Mouse (Mus musculus) kidney, adult 11 months (tissue): ENCODE results near the gene Bbx.

Experiments used
- DNase-seq: peaks from one replicate; pipeline ENCODE4 v3.0.0; 2022

Gene Bbx

DNA sequence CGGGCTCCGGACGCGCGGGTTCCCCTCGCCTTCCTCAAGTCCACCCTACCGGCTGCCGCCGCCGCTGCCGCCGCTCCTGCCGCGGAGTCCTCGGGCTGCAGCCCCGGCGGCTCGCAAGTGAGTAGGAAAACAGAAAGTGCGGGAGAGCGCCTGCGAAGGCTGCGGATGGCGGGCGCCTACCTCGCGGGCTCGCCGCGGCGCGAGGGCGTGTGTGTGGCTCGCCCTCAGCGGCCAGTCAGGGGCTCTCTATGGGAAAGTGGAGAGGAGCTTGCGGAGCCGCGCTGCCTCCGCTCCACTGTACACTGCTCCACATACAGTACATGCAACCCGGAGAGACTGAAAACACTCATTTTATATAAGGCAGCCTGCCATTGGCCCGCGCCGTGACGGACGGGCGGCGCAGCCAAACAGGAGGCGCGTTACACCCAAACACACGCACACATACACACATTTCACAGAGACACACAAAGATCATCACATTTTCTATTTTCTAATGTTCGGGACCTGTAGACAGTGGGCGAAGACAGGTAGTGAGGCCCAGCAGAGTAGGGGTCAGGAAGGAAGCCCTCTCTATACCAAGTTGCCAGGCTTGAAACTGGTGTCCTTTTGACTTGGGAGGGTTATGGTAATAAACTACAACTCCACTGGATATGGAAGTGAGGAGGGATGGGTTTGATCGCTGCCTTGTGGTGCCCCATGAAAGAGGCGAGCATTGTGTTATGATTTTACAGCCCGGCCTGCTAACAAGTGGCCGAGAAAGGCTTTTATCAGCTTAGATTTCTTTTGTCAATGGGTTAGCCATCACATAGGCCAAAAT lies at the start of gene Bbx:
Bbx (minus strand) TSS at position 329 of the 817 bp plus-strand sequence.
- DNase-seq = peak; percentile 99

DNA sequence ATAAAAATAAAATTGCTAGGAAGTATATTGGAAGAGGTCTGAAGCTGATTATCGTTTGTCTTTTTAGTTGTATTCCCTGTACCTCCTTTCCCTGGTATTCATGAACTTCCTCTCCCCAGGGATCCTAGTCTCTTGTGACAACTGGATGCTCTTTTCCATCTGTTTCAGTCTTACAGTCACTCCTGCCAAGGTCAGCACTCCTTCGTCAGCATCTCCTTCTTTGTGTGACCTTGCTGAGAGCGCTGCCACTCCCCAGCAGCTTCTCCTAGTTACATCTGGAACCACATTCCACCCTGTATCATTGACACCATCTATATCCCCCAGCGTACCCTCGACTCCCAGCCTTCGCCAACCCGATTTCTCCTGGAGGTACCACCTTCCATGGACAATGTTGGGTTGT lies 49.7 kb upstream of the Bbx start:
- no peak for DNase-seq

DNA sequence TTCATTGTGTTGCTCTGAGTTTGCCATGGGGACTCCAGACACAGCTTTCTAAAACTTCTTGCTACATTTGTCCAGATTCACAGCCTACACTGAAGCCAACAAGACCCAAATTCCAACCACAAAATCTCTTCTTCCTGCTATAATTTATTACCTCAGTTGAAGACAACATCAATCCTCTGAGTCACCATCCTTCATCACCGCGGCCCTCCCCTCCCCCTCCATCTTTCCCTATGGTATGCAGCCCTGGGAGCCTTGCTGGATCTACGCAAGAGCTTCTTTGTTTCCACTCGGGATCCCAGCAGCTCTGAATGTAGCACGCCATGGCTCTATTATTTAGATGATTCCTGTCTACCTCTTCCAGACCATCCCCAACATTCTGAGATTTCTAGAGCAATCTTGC lies 49.2 kb upstream of the Bbx start:
- DNase-seq = no peak

GRCm38 (mm10) chr16:50478695-50479094 lies 46.5 kb upstream of the Bbx start:
- no peak for DNase-seq

- no peak for DNase-seq
Measured at GRCm38 (mm10) chr16:50477628-50478027, 45.4 kb upstream of the Bbx start.

GRCm38 (mm10) chr16:50462226-50462870 lies 30.2 kb upstream of the Bbx start:
- DNase-seq = no peak

DNA sequence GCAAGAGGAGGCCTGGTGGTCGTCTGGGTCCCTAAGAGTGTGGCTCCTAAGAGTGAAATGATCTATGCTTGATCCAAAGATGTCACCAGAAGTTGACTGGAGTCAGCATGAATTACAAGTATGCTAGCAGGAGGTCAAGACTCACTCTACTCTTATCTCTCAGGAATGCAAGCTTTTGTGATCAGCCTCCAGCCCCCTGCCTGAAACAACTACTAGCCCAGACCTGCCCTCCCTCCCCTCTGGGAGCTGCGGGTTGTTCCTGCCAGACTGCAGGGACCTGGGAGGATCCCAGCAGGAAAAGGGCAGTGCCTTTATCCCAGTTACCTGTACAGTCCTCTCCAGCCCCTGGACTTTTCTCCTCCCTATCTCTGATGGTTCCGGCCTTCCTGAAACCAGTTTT lies 27.0 kb upstream of the Bbx start:
- no peak for DNase-seq

DNA sequence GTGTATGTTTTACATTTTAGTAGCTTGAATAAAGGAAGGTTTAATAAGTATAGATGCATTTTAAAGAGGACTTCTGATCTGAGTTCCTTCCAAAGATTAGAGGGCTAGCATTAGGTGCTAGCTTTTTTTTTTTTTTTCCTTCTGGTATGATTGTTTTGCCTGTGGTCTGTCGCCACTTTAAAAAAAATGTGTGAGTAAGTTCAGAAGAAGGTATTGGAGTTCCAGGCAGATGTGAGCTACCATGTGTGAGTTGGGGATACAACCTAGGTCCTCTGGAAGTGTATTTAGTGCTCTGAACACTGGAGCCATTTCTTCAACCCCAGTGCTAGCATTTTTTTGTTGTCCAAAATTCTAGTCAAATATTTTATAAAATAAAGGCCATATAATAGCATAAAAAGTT lies 23.9 kb upstream of the Bbx start:
- no peak for DNase-seq

DNA sequence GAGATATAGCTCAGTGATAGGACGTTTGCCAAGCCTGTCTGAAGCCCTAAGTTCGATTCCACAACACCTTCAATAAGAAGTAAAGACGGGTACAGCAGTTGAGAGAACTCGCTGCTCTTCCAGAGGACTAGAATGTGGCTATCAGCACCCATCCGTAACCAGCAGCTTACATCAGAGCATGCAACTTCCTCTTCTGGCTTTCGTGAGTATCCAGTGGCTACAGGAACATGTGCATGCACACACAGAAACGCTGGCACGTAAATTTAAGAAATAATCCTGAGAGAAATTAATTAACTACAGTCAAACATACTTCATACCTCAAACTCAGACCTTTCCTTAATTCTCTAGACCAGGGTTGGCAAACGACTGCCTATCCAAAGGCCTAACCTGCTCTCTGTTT lies 16.9 kb upstream of the Bbx start:
- no peak for DNase-seq

- no peak for DNase-seq
Measured at GRCm38 (mm10) chr16:50445014-50445413, 12.8 kb upstream of the Bbx start.

DNA sequence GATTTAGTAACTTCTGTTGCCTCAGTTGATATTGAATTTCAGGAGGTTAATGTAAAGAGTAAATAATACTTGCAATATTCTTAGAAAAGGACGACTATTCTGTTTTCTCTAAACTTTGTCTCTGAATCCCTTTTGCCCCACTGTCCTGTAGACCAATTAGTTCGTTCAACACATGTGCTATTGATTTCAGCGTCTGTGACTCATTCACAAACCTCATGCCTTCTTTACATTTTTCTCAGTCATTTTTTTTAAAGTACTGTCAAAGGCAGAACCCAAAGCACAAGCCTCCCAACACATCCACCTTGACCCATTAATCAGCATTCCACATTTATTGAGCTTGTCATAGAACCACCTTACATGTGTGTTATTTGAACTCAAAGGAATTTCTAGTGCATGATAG lies 6.6 kb upstream of the Bbx start:
- DNase-seq = no peak

- DNase-seq = no peak
Measured at GRCm38 (mm10) chr16:50437788-50438187, 5.6 kb upstream of the Bbx start.

DNA sequence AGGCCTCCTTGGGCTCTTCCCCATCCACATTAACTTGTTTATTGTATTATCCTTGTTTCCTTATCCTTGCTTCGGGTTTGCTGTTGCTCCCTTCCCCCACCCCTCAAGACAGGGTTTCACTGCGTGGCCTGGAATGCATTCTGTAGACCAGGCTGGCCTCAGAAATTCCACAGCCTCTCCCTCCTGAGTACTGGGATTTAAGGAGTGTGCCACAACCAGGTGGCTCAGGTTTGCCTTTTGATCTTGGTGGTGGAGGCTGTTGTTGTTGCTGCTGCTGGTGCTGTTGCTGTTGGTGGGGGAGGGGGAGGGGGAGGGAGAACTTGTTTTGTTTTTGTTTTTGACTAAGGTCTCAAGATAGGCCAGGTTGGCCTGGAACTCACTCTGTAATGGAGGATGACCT lies 5.1 kb upstream of the Bbx start:
- no peak for DNase-seq

GRCm38 (mm10) chr16:50431011-50431981 lies 894 bp downstream of the Bbx start:
- peak; percentile 54 for DNase-seq

- no peak for DNase-seq
Measured at GRCm38 (mm10) chr16:50430515-50430877, 1.7 kb downstream of the Bbx start.

- peak; percentile 16 for DNase-seq
Measured at GRCm38 (mm10) chr16:50429692-50430514, 2.3 kb downstream of the Bbx start.

DNA sequence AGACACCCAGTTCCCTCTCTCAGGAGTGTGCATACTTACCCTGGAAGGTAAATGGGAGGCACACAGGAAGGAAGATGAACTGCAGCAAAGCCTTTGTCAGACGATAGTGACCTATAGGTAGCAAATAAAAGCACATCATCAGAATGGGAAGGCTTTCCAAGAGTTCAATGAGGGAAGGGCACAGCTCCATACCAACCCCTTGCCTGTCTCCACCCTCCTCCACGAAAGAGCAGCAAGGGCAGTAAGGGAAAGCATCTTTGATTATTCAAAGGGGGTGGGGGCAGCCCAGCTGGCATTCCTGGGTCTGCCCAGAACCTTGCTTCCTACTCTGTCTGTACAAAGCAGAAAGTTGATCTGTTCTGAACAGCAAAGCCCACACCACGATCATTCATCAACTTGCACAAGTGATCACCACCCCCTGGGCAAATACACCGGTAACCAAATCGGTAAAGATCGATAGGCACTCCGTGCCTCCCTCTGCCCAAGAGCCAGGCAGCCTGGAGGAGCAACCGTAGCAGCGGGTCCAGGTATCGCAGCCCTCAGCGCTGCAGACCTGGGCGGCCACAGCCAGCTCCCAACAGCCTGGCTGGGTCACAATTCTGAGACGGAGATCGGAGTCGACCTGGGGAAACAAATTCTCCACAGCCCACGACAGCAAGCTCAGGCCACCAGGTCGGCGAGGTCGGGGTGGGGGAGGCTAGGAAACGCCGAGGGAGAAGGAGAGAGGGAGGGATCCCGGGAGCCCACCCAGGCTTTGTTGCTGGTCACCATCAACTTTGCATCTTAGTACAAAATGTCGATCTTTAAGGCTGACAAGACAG lies 3.1 kb downstream of the Bbx start:
- DNase-seq = peak; percentile 16

DNA sequence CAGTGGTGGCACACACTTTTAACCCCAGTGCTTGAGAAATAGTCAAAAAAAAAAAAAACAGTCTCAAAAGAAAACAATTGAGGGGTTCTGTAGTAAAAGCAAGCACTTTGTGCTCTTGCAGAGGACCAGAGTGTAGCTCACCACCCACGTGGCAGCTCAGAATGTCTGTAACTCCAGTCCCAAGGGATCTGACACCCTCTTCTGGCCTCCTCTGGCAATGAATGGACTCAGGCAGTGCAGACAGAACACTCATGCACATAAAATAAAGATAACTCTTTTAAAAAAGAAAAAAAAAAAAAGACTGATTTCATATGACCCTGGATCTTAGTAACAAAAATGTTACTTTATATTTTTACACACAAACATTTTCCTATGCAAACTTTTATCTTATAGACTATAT lies 12.1 kb downstream of the Bbx start:
- DNase-seq = no peak

DNA sequence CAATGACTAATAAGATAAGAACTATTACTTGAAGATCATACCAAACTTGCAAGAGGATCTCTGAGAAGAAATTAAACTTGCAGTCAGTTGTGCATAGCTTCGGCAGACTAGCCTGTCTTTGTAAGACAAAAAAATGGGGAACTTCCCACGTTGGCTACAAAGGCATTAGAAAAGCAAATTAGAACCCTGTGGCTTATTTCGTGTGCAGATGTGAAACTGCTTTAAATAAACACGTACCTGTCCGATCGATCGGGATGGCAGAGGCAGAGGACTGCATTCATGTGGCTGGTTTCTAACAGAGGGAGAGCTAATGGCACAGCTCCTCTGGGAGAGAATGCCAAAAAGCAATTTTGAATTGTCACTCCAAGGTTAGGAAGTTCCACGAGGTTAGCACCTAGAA lies 16.8 kb downstream of the Bbx start:
- no peak for DNase-seq

- DNase-seq = no peak
Measured at GRCm38 (mm10) chr16:50402851-50403250, 29.3 kb downstream of the Bbx start.

GRCm38 (mm10) chr16:50399775-50400174 lies 32.4 kb downstream of the Bbx start:
- DNase-seq = no peak

DNA sequence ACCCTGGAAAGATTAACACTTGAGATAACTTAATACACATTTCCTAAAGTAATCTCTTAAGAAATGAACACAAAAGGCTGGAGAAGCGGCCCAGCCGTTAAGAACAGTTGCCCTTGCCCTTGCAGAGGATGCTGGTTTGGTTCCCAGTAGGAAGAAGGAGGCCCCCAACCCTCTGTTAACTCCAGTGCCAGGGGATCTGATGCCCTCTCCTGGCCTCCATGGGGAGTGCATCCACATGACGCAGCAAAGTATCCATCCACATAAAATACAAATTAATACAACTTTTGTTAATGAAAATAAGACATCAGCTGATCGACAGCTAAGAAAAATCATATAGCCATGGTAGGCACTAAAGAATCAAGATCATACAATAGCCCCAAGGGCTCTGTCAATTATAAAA lies 33.6 kb downstream of the Bbx start:
- DNase-seq = no peak
